Mouse (Mus musculus): ENCODE measurements around the gene Fam71e1.

- TF ChIP-seq CTCF (IDR thresholded peaks at IDR 0.05; ENCODE audit: low read depth) = no peak
- no peak for TF ChIP-seq EP300 (IDR thresholded peaks at IDR 0.05; ENCODE audit: low read depth)
Measured at GRCm38 (mm10) chr7:44461503-44462217, 34.7 kb upstream of the Fam71e1 start.
